Mouse (Mus musculus): ENCODE measurements around the gene Dnajb14. TPM values are rescaled to one million over a fixed set of nuclear protein-coding genes. Genes with fewer than 3 reads are reported as not detected.

Gene Dnajb14
- polyA plus RNA-seq, 1 experiment = 12.1 TPM

DNA sequence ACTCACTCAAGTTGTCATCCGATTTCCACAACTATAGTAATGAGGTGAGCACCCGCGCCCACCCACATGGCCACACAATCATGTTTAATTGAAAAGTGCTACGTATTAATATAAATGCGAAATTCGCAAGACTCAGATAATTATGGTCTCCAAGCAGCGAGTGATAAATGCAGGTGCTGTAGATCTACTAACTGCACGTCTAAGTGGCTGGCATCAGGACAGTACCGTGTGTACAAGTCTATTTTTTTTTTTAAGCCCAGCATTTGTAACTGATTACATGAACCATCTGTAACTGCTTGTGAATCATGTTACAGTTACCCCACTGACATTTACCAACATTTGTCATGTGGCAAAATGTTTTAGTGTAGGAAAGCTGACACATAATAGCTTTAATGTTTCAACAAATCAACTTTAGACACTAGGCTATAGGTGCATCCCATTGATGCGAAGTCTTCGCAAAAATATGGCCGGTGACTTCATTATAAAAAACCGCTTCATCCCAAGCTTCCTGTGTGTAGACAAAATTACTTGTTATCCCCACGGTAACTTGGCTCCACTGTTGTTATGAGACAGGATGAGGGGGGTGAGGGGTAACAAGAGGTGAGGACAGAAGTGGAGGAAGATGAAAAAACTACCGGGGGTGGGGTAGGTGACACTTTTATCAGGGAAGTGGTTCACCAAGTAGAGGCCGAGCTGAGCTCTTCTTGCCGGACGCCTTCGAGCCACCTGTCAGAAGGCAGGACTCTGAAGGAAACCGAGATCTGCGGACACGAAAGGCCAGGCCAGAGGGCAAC lies 3.9 kb upstream of the Dnajb14 start:
- TF ChIP-seq CTCF (IDR thresholded peaks at IDR 0.05; ENCODE audit: borderline replicate concordance, extremely low read depth, insufficient read depth, insufficient read length) (no peak), POLR2A (IDR thresholded peaks at IDR 0.05; ENCODE audit: borderline replicate concordance, extremely low read depth, insufficient read depth, insufficient read length, poor library complexity, severe bottlenecking) (no peak)

DNA sequence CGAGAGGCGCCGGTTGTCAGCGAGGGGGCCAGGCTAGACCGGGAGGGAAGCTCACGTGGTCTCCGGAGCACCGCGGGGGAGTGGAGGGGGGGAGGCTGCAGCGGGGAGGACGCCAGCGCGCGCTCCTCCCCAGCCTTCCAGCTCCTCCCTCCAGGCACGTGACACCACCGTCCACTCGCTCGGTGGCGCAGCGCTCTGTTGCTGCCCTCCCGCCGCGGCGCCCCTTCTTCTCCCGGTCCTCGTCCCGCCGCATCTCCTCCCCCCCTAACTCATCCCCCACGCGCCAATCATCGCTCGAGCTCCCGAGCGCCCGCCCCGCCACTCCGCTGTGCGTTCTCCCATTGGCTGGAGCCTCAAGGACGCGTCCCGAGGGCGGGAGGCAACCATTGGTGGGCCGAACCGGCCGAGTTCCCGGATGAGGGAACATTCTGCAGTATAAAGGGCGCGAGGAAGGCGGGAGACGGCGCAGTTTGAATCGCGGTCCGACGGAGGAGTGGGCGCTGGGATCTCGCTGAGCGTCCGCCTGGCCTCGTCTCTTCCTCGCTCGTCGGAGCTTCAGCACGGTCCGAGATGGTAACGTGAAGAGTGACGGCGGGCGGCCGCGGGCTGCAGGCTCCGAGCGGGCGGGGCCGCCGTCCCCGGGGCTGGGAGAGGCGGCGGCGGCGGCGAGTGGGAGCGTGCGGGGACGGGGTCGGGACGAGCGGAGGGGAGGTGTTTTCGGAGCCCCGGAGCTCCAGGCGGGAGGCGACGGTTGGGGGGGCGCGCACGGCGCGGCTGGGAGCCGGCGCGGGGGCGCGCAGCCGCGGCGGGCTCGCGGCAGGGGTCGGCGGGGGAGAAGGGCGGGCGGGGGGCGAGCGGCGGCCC lies 3.1 kb upstream of the Dnajb14 start, which contains the start of gene H2afz:
H2afz (plus strand) TSS at position 364 of the 864 bp plus-strand sequence.
- DNase-seq (ENCODE audit: low read depth) = peak; percentile 99
- TF ChIP-seq CTCF (IDR thresholded peaks at IDR 0.05; ENCODE audit: borderline replicate concordance, extremely low read depth, insufficient read depth, insufficient read length) = no peak
- peak; percentile 74; the same call in 1 of the 2 replicates for TF ChIP-seq POLR2A (IDR thresholded peaks at IDR 0.05; ENCODE audit: borderline replicate concordance, extremely low read depth, insufficient read depth, insufficient read length, poor library complexity, severe bottlenecking)

More for the DNA sequence above, 3.9 kb upstream of the Dnajb14 start:
- peak; percentile 39 for DNase-seq (ENCODE audit: low read depth)

DNA sequence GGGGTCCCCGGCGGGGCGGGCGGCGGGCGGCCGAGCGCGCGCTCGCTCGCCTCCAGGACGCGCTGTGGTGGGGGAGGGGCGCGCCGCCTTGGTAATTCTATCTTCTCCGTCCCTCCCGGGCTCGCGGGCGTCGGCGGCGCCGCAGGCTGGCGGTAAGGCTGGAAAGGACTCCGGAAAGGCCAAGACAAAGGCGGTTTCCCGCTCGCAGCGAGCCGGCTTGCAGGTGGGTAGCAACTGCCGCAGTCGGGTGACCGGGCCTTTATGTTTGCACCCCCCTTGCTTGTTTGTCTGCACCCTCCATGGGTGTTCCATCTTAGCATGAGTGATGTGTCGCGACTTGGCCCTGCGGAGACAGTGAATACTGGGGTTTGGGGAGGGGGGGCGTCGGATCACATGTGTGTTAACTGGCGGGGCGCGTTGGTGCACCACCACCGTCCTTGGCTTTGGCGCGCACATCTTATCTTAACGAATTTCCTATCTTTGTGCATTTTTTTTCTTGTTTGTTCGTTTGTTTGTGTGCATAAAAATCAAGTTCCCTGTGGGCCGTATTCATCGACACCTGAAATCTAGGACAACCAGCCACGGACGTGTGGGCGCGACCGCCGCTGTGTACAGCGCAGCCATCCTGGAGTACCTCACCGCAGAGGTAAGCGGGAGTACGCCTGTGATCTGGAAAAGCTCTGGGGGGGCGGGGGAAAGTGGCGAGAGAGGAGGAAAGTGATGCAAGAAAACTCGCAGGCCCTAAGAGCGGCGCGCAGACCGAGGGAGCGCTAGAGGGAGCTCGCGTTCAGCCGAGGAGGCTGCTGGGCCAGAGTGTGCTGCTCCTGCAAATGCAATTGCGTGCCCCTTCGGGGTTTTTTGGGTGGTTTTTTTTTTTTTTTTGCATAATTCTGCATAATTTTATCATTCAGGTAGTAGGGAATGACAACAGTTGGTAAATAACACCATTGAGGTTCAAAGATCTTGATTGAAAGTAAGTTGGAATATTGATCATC lies 2.2 kb upstream of the Dnajb14 start:
- TF ChIP-seq CTCF (IDR thresholded peaks at IDR 0.05; ENCODE audit: borderline replicate concordance, extremely low read depth, insufficient read depth, insufficient read length) (peak; percentile 93), POLR2A (IDR thresholded peaks at IDR 0.05; ENCODE audit: borderline replicate concordance, extremely low read depth, insufficient read depth, insufficient read length, poor library complexity, severe bottlenecking) (peak; percentile 15; the same call in 1 of the 2 replicates)

GRCm38 (mm10) chr3:137867133-137867436 lies 390 bp upstream of the Dnajb14 start:
- TF ChIP-seq POLR2A (IDR thresholded peaks at IDR 0.05; ENCODE audit: borderline replicate concordance, extremely low read depth, insufficient read depth, insufficient read length, poor library complexity, severe bottlenecking) = no peak
- no peak for TF ChIP-seq CTCF (IDR thresholded peaks at IDR 0.05; ENCODE audit: borderline replicate concordance, extremely low read depth, insufficient read depth, insufficient read length)
- no peak for DNase-seq (ENCODE audit: low read depth)

More for the DNA sequence above, 2.2 kb upstream of the Dnajb14 start:
- peak; percentile 97 for DNase-seq (ENCODE audit: low read depth)

DNA sequence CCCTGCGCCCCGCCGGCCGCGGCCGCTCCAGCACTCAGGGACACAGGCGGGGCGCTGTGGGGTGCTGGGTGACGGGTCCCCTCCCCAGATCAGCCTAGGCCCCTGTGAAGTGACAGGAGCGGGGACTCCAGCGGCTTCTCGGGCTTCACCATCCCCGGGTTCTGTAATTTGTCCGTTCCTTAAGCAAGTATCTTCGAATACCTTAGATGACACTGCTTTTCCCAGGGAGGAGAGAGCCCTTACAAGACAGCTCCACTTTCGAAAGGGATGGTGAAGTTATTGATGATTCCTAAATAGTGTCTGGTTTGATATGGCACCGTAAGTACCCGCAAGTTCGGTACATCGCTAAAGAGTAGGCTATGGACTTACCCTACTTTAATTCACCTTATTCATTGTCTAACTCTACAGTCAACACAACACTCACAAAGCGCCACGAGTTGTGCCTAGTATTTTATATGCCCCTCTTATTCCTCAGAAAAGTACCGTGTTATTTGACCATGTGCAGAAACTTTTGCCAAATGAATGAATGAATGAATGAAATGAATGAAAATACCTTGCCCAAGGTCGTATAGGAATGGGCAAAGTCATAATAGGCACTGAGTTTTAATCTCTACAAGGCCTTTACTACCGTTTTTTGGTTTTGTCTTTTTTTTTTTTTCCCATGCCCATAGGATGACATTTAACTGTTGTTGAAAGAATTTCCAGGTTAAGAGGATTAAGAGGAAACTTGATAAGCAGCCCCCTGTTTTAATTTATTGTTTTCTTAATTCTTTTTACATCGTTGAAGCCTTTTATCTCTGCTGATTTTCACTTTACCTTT lies 829 bp downstream of the Dnajb14 start:
- DNase-seq (ENCODE audit: low read depth) = peak; percentile 60
- TF ChIP-seq POLR2A (IDR thresholded peaks at IDR 0.05; ENCODE audit: borderline replicate concordance, extremely low read depth, insufficient read depth, insufficient read length, poor library complexity, severe bottlenecking) = no peak
- no peak for TF ChIP-seq CTCF (IDR thresholded peaks at IDR 0.05; ENCODE audit: borderline replicate concordance, extremely low read depth, insufficient read depth, insufficient read length)

- no peak for DNase-seq (ENCODE audit: low read depth)
- TF ChIP-seq CTCF (IDR thresholded peaks at IDR 0.05; ENCODE audit: borderline replicate concordance, extremely low read depth, insufficient read depth, insufficient read length) (no peak), POLR2A (IDR thresholded peaks at IDR 0.05; ENCODE audit: borderline replicate concordance, extremely low read depth, insufficient read depth, insufficient read length, poor library complexity, severe bottlenecking) (no peak)
Measured at GRCm38 (mm10) chr3:137869395-137869794, 1.9 kb downstream of the Dnajb14 start.

- DNase-seq (ENCODE audit: low read depth) = no peak
- TF ChIP-seq CTCF (IDR thresholded peaks at IDR 0.05; ENCODE audit: borderline replicate concordance, extremely low read depth, insufficient read depth, insufficient read length) (no peak), POLR2A (IDR thresholded peaks at IDR 0.05; ENCODE audit: borderline replicate concordance, extremely low read depth, insufficient read depth, insufficient read length, poor library complexity, severe bottlenecking) (no peak)
Measured at GRCm38 (mm10) chr3:137879313-137879712, 11.8 kb downstream of the Dnajb14 start.

DNA sequence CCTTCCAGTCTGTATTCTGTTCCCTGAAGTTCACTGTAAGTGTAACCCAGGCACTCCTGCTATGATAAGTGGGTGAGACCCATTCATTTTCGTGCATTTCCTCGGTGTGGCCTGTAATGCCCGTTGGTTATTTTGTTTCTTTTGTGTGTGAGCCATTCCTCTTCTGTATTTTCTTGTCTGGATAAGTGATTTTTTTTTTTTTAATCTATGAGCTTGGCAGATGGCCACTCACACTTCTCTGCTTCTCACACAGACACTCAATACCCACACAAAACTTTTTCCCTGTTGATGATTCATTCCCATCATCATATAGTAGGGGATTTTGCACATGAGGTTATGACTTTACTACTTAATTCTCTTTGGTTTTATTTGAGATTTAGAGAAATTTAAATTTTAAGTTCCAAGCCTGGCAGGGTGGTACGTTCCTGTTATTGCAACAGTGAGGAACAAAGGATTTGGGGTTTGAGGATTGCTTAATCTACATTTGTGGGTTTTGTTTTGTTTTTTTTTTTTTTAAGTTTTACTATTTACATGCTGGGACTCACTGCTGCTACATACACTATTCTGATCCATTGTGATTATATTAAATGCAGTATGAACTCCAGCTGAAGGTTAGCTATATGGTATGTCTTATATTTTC lies 12.8 kb downstream of the Dnajb14 start:
- no peak for TF ChIP-seq POLR2A (IDR thresholded peaks at IDR 0.05; ENCODE audit: borderline replicate concordance, extremely low read depth, insufficient read depth, insufficient read length, poor library complexity, severe bottlenecking)
- TF ChIP-seq CTCF (IDR thresholded peaks at IDR 0.05; ENCODE audit: borderline replicate concordance, extremely low read depth, insufficient read depth, insufficient read length) = no peak
- no peak for DNase-seq (ENCODE audit: low read depth)

- TF ChIP-seq POLR2A (IDR thresholded peaks at IDR 0.05; ENCODE audit: borderline replicate concordance, extremely low read depth, insufficient read depth, insufficient read length, poor library complexity, severe bottlenecking) = no peak
- TF ChIP-seq CTCF (IDR thresholded peaks at IDR 0.05; ENCODE audit: borderline replicate concordance, extremely low read depth, insufficient read depth, insufficient read length) = no peak
- DNase-seq (ENCODE audit: low read depth) = no peak
Measured at GRCm38 (mm10) chr3:137881093-137881492, 13.6 kb downstream of the Dnajb14 start.

Measured in brain, embryonic 14.5 days (tissue).